Mouse (Mus musculus): ENCODE data around the gene Dpyd. TPM values are rescaled to one million over a fixed set of nuclear protein-coding genes. Genes with fewer than 3 reads are reported as not detected.

Gene Dpyd
- polyA plus RNA-seq, 2 experiments: 1.6 to 2.4 TPM

- H3K27me3 ChIP-seq (ENCODE audit: control insufficient read depth, insufficient read depth, low read length): no peaks in the 10 kb centered on the region
- H3K36me3 ChIP-seq (replicated peaks; ENCODE audit: control insufficient read depth, insufficient read depth, low read depth): no peaks in the 10 kb centered on the region
- no peak overlapping the region for H3K27ac ChIP-seq
- H3K9me3 ChIP-seq (ENCODE audit: control insufficient read depth, low read length): no peaks in the 10 kb centered on the region
- DNase-seq (ENCODE audit: low read depth in 3 of 3, low spot score in 3 of 3) (no peak), ATAC-seq (ENCODE audit: insufficient read depth) (no peak)
- H3K4me1 ChIP-seq (replicated peaks; ENCODE audit: control insufficient read depth in 2 of 2, insufficient read depth in 2 of 2, low read length in 1 of 2): no peaks in the 10 kb centered on the region
- no peak overlapping the region for H3K9ac ChIP-seq (replicated peaks)
- no peak for TF ChIP-seq CTCF (IDR thresholded peaks at IDR 0.05; ENCODE audit: low read depth)
- TF ChIP-seq EP300 (IDR thresholded peaks at IDR 0.05; ENCODE audit: low read depth): no peak
- WGBS (ENCODE audit: insufficient replicate concordance): 69% methylated on average over 7 of the region's 7 CpGs
- no peak overlapping the region for H3K4me2 ChIP-seq (ENCODE audit: low read depth)
- H3K4me3 ChIP-seq (ENCODE audit: insufficient read depth in 1 of 2, low read depth in 2 of 2, low read length in 2 of 2): no peak overlapping the region
Observed at GRCm38 (mm10) chr3:118855411-118855810, 293.5 kb downstream of the Dpyd start.

GRCm38 (mm10) chr3:118869113-118870107 is 307.5 kb downstream of the Dpyd start:
- DNase-seq (ENCODE audit: low read depth in 3 of 3, low spot score in 3 of 3) (no peak), ATAC-seq (ENCODE audit: insufficient read depth) (no peak)
- 49% methylated on average over 10 of the region's 10 CpGs for WGBS (ENCODE audit: insufficient replicate concordance)
- Histone ChIP-seq H3K27me3 (ENCODE audit: control insufficient read depth, insufficient read depth, low read length) (no peaks in the 10 kb centered on the region), H3K27ac (no peak overlapping the region), H3K9me3 (ENCODE audit: control insufficient read depth, low read length) (no peaks in the 10 kb centered on the region), H3K4me2 (ENCODE audit: low read depth) (no peak overlapping the region), H3K9ac (replicated peaks) (no peak overlapping the region), H3K36me3 (replicated peaks; ENCODE audit: control insufficient read depth, insufficient read depth, low read depth) (no peaks in the 10 kb centered on the region), H3K4me1 (replicated peaks; ENCODE audit: control insufficient read depth in 2 of 2, insufficient read depth in 2 of 2, low read length in 1 of 2) (no peaks in the 10 kb centered on the region), H3K4me3 (ENCODE audit: insufficient read depth in 1 of 2, low read depth in 2 of 2, low read length in 2 of 2) (no peak overlapping the region)
- no peak for TF ChIP-seq CTCF (IDR thresholded peaks at IDR 0.05; ENCODE audit: low read depth)
- TF ChIP-seq EP300 (IDR thresholded peaks at IDR 0.05; ENCODE audit: low read depth): no peak

GRCm38 (mm10) chr3:118875871-118876270 is 313.9 kb downstream of the Dpyd start:
- H3K4me1 ChIP-seq (replicated peaks; ENCODE audit: control insufficient read depth in 2 of 2, insufficient read depth in 2 of 2, low read length in 1 of 2): no peaks in the 10 kb centered on the region
- WGBS (ENCODE audit: insufficient replicate concordance): 63% methylated on average over 2 of the region's 2 CpGs
- no peaks in the 10 kb centered on the region for H3K36me3 ChIP-seq (replicated peaks; ENCODE audit: control insufficient read depth, insufficient read depth, low read depth)
- no peak overlapping the region for H3K9ac ChIP-seq (replicated peaks)
- H3K4me3 ChIP-seq (ENCODE audit: insufficient read depth in 1 of 2, low read depth in 2 of 2, low read length in 2 of 2): no peak overlapping the region
- no peak overlapping the region for H3K4me2 ChIP-seq (ENCODE audit: low read depth)
- ATAC-seq (ENCODE audit: insufficient read depth) (no peak), DNase-seq (ENCODE audit: low read depth in 3 of 3, low spot score in 3 of 3) (no peak)
- no peaks in the 10 kb centered on the region for H3K27me3 ChIP-seq (ENCODE audit: control insufficient read depth, insufficient read depth, low read length)
- H3K27ac ChIP-seq: no peak overlapping the region
- no peak for TF ChIP-seq CTCF (IDR thresholded peaks at IDR 0.05; ENCODE audit: low read depth)
- no peak for TF ChIP-seq EP300 (IDR thresholded peaks at IDR 0.05; ENCODE audit: low read depth)
- H3K9me3 ChIP-seq (ENCODE audit: control insufficient read depth, low read length): no peaks in the 10 kb centered on the region

DNA sequence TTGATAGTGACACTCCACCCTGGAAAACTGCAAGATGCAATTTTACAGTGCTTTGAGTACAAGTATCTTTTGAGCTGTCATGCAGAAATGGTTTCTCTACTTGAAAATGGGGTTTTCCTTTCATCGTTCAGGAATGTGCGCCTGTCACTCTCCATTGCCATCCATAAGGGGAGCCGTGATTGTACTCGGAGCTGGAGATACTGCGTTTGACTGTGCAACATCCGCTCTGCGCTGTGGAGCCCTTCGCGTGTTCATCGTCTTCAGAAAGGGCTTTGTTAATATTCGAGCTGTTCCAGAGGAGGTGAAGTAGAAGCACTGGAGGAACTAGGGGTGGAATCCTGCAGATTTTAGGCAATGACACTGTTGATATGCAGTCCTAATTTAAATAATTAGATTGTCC is 337.1 kb downstream of the Dpyd start:
- Histone ChIP-seq H3K9me3 (ENCODE audit: control insufficient read depth, low read length) (no peaks in the 10 kb centered on the region), H3K4me3 (ENCODE audit: insufficient read depth in 1 of 2, low read depth in 2 of 2, low read length in 2 of 2) (no peak overlapping the region), H3K4me1 (replicated peaks; ENCODE audit: control insufficient read depth in 2 of 2, insufficient read depth in 2 of 2, low read length in 1 of 2) (no peaks in the 10 kb centered on the region), H3K36me3 (replicated peaks; ENCODE audit: control insufficient read depth, insufficient read depth, low read depth) (no peaks in the 10 kb centered on the region), H3K9ac (replicated peaks) (no peak overlapping the region), H3K27me3 (ENCODE audit: control insufficient read depth, insufficient read depth, low read length) (no peaks in the 10 kb centered on the region), H3K4me2 (ENCODE audit: low read depth) (no peak overlapping the region), H3K27ac (no peak overlapping the region)
- DNase-seq (ENCODE audit: low read depth in 3 of 3, low spot score in 3 of 3) (no peak), ATAC-seq (ENCODE audit: insufficient read depth) (no peak)
- TF ChIP-seq EP300 (IDR thresholded peaks at IDR 0.05; ENCODE audit: low read depth) (no peak), CTCF (IDR thresholded peaks at IDR 0.05; ENCODE audit: low read depth) (no peak)
- 72% methylated on average over 11 of the region's 11 CpGs for WGBS (ENCODE audit: insufficient replicate concordance)

GRCm38 (mm10) chr3:118991312-118991711 is 429.4 kb downstream of the Dpyd start:
- no peak for ATAC-seq (ENCODE audit: insufficient read depth)
- Histone ChIP-seq H3K27me3 (ENCODE audit: control insufficient read depth, insufficient read depth, low read length) (no peaks in the 10 kb centered on the region), H3K4me3 (ENCODE audit: insufficient read depth in 1 of 2, low read depth in 2 of 2, low read length in 2 of 2) (no peak overlapping the region), H3K9me3 (ENCODE audit: control insufficient read depth, low read length) (no peaks in the 10 kb centered on the region), H3K36me3 (replicated peaks; ENCODE audit: control insufficient read depth, insufficient read depth, low read depth) (no peaks in the 10 kb centered on the region), H3K9ac (replicated peaks) (no peak overlapping the region), H3K27ac (no peak overlapping the region), H3K4me1 (replicated peaks; ENCODE audit: control insufficient read depth in 2 of 2, insufficient read depth in 2 of 2, low read length in 1 of 2) (no peaks in the 10 kb centered on the region), H3K4me2 (ENCODE audit: low read depth) (no peak overlapping the region)
- 61% methylated on average over 2 of the region's 2 CpGs for WGBS (ENCODE audit: insufficient replicate concordance)
- DNase-seq (ENCODE audit: low read depth in 3 of 3, low spot score in 3 of 3): no peak
- TF ChIP-seq EP300 (IDR thresholded peaks at IDR 0.05; ENCODE audit: low read depth) (no peak), CTCF (IDR thresholded peaks at IDR 0.05; ENCODE audit: low read depth) (peak; percentile 12; the same call in 1 of the 2 replicates)
